In genomic region chr9:114585017-114585345, GRCm38 (mm10) we compare ENCODE assay signal across 9 mouse cellular contexts. TPM values are rescaled to one million over a fixed set of nuclear protein-coding genes. Genes with fewer than 3 reads are reported as not detected.
A peak's percentile ranks its signal among the peaks of the same experiment; 100 is the strongest.
DNase-seq lines count a peak whose midpoint lies in the region; ATAC-seq and TF ChIP-seq lines count a peak whose summit lies in the region.
"Had no signal": no experiment of that assay in that cellular context is flagged by ENCODE, and none has a peak within 500 bp of the region (broad histone marks: within the 10 kb centered on the region; RNA-seq: fewer than 3 reads in every experiment).

No protein-coding gene starts in this region.

- no peak for DNase-seq in layer of hippocampus, adult 2 months (ENCODE audit: low spot score in 2 of 2)
- DNase-seq in layer of hippocampus, postnatal 10 days (ENCODE audit: low spot score in 2 of 2) = no peak
- peak; percentile 63 for DNase-seq in MEL (ENCODE audit: low read depth, low spot score)
- no peak for DNase-seq in midbrain, postnatal 0 days (ENCODE audit: low spot score)
- no peak for DNase-seq in gastrocnemius, postnatal 14 days

- peaks cover 2 to 5% of the 10 kb centered on the region in 2 experiments; a peak in 2 of 4 replicates for H3K36me3 ChIP-seq in MEL (ENCODE audit: control insufficient read depth in 1 of 2, insufficient read depth in 2 of 2, low read length in 2 of 2)
- H3K36me3 ChIP-seq in embryonic facial prominence, embryonic 15.5 days = peaks cover 33% of the 10 kb centered on the region
- peaks cover 15% of the 10 kb centered on the region; the same call in 1 of the 2 replicates for H3K36me3 ChIP-seq in midbrain, postnatal 0 days (ENCODE audit: insufficient read depth, low read length)

- no peaks in the 10 kb centered on the region for H3K27me3 ChIP-seq in MEL (ENCODE audit: control insufficient read depth in 1 of 2, insufficient read depth in 2 of 2, low read length in 2 of 2)
- H3K27me3 ChIP-seq in embryonic facial prominence, embryonic 15.5 days = no peaks in the 10 kb centered on the region
- no peaks in the 10 kb centered on the region for H3K27me3 ChIP-seq in midbrain, postnatal 0 days (ENCODE audit: insufficient read depth, low read length)
- H3K27me3 ChIP-seq: megakaryocyte, embryonic 14.5 days had no signal

- H3K4me1 ChIP-seq in MEL (ENCODE audit: control insufficient read depth in 1 of 2, insufficient read depth in 2 of 2, low read length in 2 of 2) = peaks cover 0 to 14% of the 10 kb centered on the region in 2 experiments; a peak in 1 of 4 replicates
- H3K4me1 ChIP-seq in embryonic facial prominence, embryonic 15.5 days = peaks cover 9% of the 10 kb centered on the region
- peaks cover 4% of the 10 kb centered on the region; the same call in 1 of the 2 replicates for H3K4me1 ChIP-seq in midbrain, postnatal 0 days (ENCODE audit: insufficient read depth, low read length)

- TF ChIP-seq POLR2A in MEL (IDR thresholded peaks at IDR 0.05; ENCODE audit: control insufficient read depth in 1 of 2, insufficient read depth in 1 of 2, low read depth in 1 of 2, low read length in 2 of 2, poor library complexity in 1 of 2) = no peak

- no peak for ATAC-seq in embryonic facial prominence, embryonic 15.5 days (ENCODE audit: insufficient number of reproducible peaks, low FRiP score, low TSS enrichment, low read depth)
- no peak for ATAC-seq in midbrain, postnatal 0 days (ENCODE audit: low FRiP score)
- no peak for ATAC-seq in monocyte, adult 5-6 weeks (replicated peaks; ENCODE audit: insufficient number of reproducible peaks, low FRiP score, low TSS enrichment, poor library complexity, severe bottlenecking)

- H3K4me3 ChIP-seq in layer of hippocampus, adult 2 months = no peak overlapping the region
- no peak overlapping the region for H3K4me3 ChIP-seq in MEL (ENCODE audit: control insufficient read depth in 1 of 2, insufficient read depth in 1 of 2, low read depth in 2 of 2, low read length in 2 of 2)
- no peak overlapping the region for H3K4me3 ChIP-seq in embryonic facial prominence, embryonic 15.5 days (replicated peaks)
- no peak overlapping the region for H3K4me3 ChIP-seq in midbrain, postnatal 0 days (ENCODE audit: low read depth, low read length)
- H3K4me3 ChIP-seq: megakaryocyte, embryonic 14.5 days had no signal

- no peak overlapping the region for H3K27ac ChIP-seq in layer of hippocampus, adult 2 months
- H3K27ac ChIP-seq in MEL (ENCODE audit: control insufficient read depth, low read depth, low read length) = no peak overlapping the region
- peak overlapping the region; percentile 58; the same call in 1 of the 2 replicates for H3K27ac ChIP-seq in embryonic facial prominence, embryonic 15.5 days (replicated peaks)
- no peak overlapping the region for H3K27ac ChIP-seq in midbrain, postnatal 0 days (ENCODE audit: low read depth, low read length)

- no peak for TF ChIP-seq RAD21 in MEL (IDR thresholded peaks at IDR 0.05; ENCODE audit: low read depth, low read length)

- no peak overlapping the region for H3K9ac ChIP-seq in MEL (ENCODE audit: control insufficient read depth, low read depth, low read length, poor library complexity, severe bottlenecking)
- no peak overlapping the region for H3K9ac ChIP-seq in embryonic facial prominence, embryonic 15.5 days
- H3K9ac ChIP-seq in midbrain, postnatal 0 days (replicated peaks; ENCODE audit: low read length, poor library complexity, severe bottlenecking) = no peak overlapping the region

- no peak for TF ChIP-seq EP300 in MEL (IDR thresholded peaks at IDR 0.05; ENCODE audit: low read depth in 1 of 2, low read length in 2 of 2)

- H3K79me2 ChIP-seq in MEL (ENCODE audit: control insufficient read depth, insufficient read depth, low read length, poor library complexity) = no peaks in the 10 kb centered on the region

- H3K9me3 ChIP-seq in MEL (replicated peaks; ENCODE audit: insufficient read depth, low read length) = no peaks in the 10 kb centered on the region
- no peaks in the 10 kb centered on the region for H3K9me3 ChIP-seq in embryonic facial prominence, embryonic 15.5 days (replicated peaks)
- no peaks in the 10 kb centered on the region for H3K9me3 ChIP-seq in midbrain, postnatal 0 days (ENCODE audit: low read length)
- H3K9me3 ChIP-seq: megakaryocyte, embryonic 14.5 days had no signal

- TF ChIP-seq CTCF in layer of hippocampus, adult 2 months (conservative IDR thresholded peaks at IDR 0.05) = peak; percentile 34
- peak; percentile 47 to 64 (median 50) for TF ChIP-seq CTCF in MEL (IDR thresholded peaks at IDR 0.05 in 2 of 3, conservative IDR thresholded peaks at IDR 0.05 in 1 of 3; ENCODE audit: control insufficient read depth in 1 of 3, insufficient read depth in 1 of 3, low read depth in 2 of 3, low read length in 3 of 3, poor library complexity in 1 of 3, severe bottlenecking in 1 of 3)
- TF ChIP-seq CTCF in midbrain, postnatal 0 days (IDR thresholded peaks at IDR 0.05) = peak; percentile 47

- 37% methylated on average over 5 of the region's 5 CpGs for WGBS in embryonic facial prominence, embryonic 15.5 days
- WGBS in midbrain, postnatal 0 days = 53% methylated on average over 5 of the region's 5 CpGs

- intact Hi-C loops in gastrocnemius, postnatal 14 days (cut with DNase I; ENCODE audit: low total_unique reads) = loop anchor here (2.0 to 10.0 kb wide), 2 partner anchors 84 to 170 kb away; no protein-coding TSS in a partner anchor

- no peak overlapping the region for H3K4me2 ChIP-seq in embryonic facial prominence, embryonic 15.5 days (replicated peaks)
- no peak overlapping the region for H3K4me2 ChIP-seq in midbrain, postnatal 0 days (ENCODE audit: low read depth, low read length, poor library complexity, severe bottlenecking)

TF ChIP-seq in MEL, 35 proteins besides CTCF, POLR2A, EP300 and RAD21:
- TF ChIP-seq ZC3H11A (IDR thresholded peaks at IDR 0.05; ENCODE audit: low read depth, low read length) = no peak
- TF ChIP-seq USF2 (IDR thresholded peaks at IDR 0.05; ENCODE audit: borderline replicate concordance in 1 of 2, insufficient read depth in 1 of 2, low read depth in 1 of 2, low read length in 2 of 2) = no peak
- TF ChIP-seq HCFC1 (IDR thresholded peaks at IDR 0.05; ENCODE audit: low read depth, low read length) = no peak
- no peak for TF ChIP-seq CHD2 (IDR thresholded peaks at IDR 0.05; ENCODE audit: low read length)
- TF ChIP-seq MYC (IDR thresholded peaks at IDR 0.05; ENCODE audit: low read depth, low read length) = no peak
- TF ChIP-seq TBP (IDR thresholded peaks at IDR 0.05; ENCODE audit: low read depth, low read length) = no peak
- TF ChIP-seq MYB (IDR thresholded peaks at IDR 0.05; ENCODE audit: low read depth, low read length) = no peak
- no peak for TF ChIP-seq KAT2A (conservative IDR thresholded peaks at IDR 0.05; ENCODE audit: low read depth, low read length)
- TF ChIP-seq TCF12 (IDR thresholded peaks at IDR 0.05; ENCODE audit: low read depth, low read length) = no peak
- TF ChIP-seq POLR2AphosphoS2 (IDR thresholded peaks at IDR 0.05; ENCODE audit: low read length) = no peak
- TF ChIP-seq CHD1 (IDR thresholded peaks at IDR 0.05; ENCODE audit: low read depth, low read length) = no peak
- TF ChIP-seq MEF2A (IDR thresholded peaks at IDR 0.05; ENCODE audit: extremely low read depth, insufficient replicate concordance, low read depth, low read length, poor library complexity, severe bottlenecking) = no peak
- no peak for TF ChIP-seq SMC3 (IDR thresholded peaks at IDR 0.05; ENCODE audit: low read depth, low read length)
- TF ChIP-seq UBTF (IDR thresholded peaks at IDR 0.05; ENCODE audit: borderline replicate concordance, insufficient read depth, low read depth, low read length) = no peak
- no peak for TF ChIP-seq MAX (IDR thresholded peaks at IDR 0.05; ENCODE audit: low read length)
- no peak for TF ChIP-seq GATA1 (IDR thresholded peaks at IDR 0.05; ENCODE audit: low read depth, low read length)
- TF ChIP-seq MAFK (IDR thresholded peaks at IDR 0.05; ENCODE audit: borderline replicate concordance, low read depth, low read length) = no peak
- no peak for TF ChIP-seq NRF1 (IDR thresholded peaks at IDR 0.05; ENCODE audit: insufficient read depth, low read depth, low read length, poor library complexity, severe bottlenecking)
- no peak for TF ChIP-seq RCOR1 (IDR thresholded peaks at IDR 0.05; ENCODE audit: low read depth, low read length)

RNA-seq across cellular contexts. Expression of gene Trim71, which starts 20.8 kb away (rescaled TPM):
- 1 to 10 TPM; 1.3 to 1.4 TPM for total RNA-seq in layer of hippocampus, adult 2 months (2021)
- under 1 TPM; 0.18 to 0.27 TPM for total RNA-seq in layer of hippocampus, postnatal 10 days (2021)
- total RNA-seq in MEL (2012; rRNA removed) = not detected in 2 replicates
- not detected for polyA plus RNA-seq in MEL (2012; ENCODE audit: insufficient read depth in 1 of 2, insufficient read length in 2 of 2, low read depth in 1 of 2, low replicate concordance in 2 of 2, missing spikeins in 1 of 2)
- polyA plus RNA-seq in embryonic facial prominence, embryonic 15.5 days (2015; fragmentation: Nextera tagmentation; extraction: Ambion mirVana) = 0.23 and 0.24 TPM in 2 replicates
- 0.14 and 0.27 TPM in 2 replicates for total RNA-seq in midbrain, postnatal 0 days (2014; rRNA removed)
- polyA plus RNA-seq in midbrain, postnatal 0 days (2015; fragmentation: Nextera tagmentation; extraction: Ambion mirVana) = 0.14 and 0.15 TPM in 2 replicates
- 0.10 TPM in 1 of 3 replicates, not detected in the others for total RNA-seq in monocyte, adult 5-6 weeks (2017)
- total RNA-seq in gastrocnemius, postnatal 14 days (2021) = not detected
- polyA plus RNA-seq: heart, embryonic 14.5 days had no signal

RNA-seq across cellular contexts. Expression of gene Cnot10, which starts 55.0 kb away (rescaled TPM):
- total RNA-seq in layer of hippocampus, adult 2 months (2021) = 10 to 100 TPM; 51.4 to 56.1 TPM
- 10 to 100 TPM; 46.1 to 52.7 TPM for total RNA-seq in layer of hippocampus, postnatal 10 days (2021)
- 42.4 and 43.3 TPM in 2 replicates for total RNA-seq in MEL (2012; rRNA removed)
- polyA plus RNA-seq in MEL (2012; ENCODE audit: insufficient read depth in 1 of 2, insufficient read length in 2 of 2, low read depth in 1 of 2, low replicate concordance in 2 of 2, missing spikeins in 1 of 2) = 100 to 1,000 TPM in 1 of 2 experiments, 10 to 100 TPM in 1; 46.9 to 143 TPM
- 58.1 and 65.9 TPM in 2 replicates for polyA plus RNA-seq in embryonic facial prominence, embryonic 15.5 days (2015; fragmentation: Nextera tagmentation; extraction: Ambion mirVana)
- 34.7 and 43.2 TPM in 2 replicates for total RNA-seq in midbrain, postnatal 0 days (2014; rRNA removed)
- polyA plus RNA-seq in midbrain, postnatal 0 days (2015; fragmentation: Nextera tagmentation; extraction: Ambion mirVana) = 47.2 and 50.1 TPM in 2 replicates
- total RNA-seq in monocyte, adult 5-6 weeks (2017) = 32.0 to 44.8 TPM (median 42.1 TPM) in 3 replicates
- 10 to 100 TPM; 15.3 to 15.4 TPM for total RNA-seq in gastrocnemius, postnatal 14 days (2021)
